Mouse (Mus musculus) megakaryocyte, embryonic 14.5 days (primary cell): Measurements from ENCODE around the gene Sar1a.

Experiments used
- FLI1 ChIP-seq: IDR thresholded peaks from 2 replicates; pipeline ENCODE4 v1.6.1; 2012; ENCODE audit warnings: low read length, inconsistent platforms, mixed read lengths
- GATA1 ChIP-seq: IDR thresholded peaks from 3 replicates; pipeline ENCODE4 v1.6.1; 2012; ENCODE audit warnings: mixed read lengths, low read length, inconsistent platforms, borderline replicate concordance

DNA sequence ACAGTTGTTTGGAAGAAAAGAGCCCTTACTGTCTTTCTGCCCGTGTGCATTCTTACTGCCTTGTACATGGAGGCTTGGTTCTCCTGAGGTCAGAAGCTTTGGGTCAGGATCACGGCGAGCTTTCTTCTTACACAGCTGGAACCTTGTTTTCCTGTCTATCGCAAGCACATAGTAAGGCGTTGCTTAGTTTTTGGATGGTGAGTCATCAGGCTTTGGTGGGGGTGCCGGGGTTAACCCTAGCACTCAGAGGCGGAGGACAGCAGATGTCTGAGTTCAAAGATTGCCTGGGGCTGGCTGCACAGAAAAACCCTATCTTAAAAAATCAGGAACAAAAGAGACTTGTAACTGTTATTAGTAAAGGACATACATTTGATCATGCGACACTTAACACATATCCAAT lies 18.2 kb upstream of the Sar1a start:
- TF ChIP-seq GATA1 (no peak), FLI1 (no peak)
